Mouse (Mus musculus): Measurements from ENCODE around the gene Tnn. TPM values are rescaled to one million over a fixed set of nuclear protein-coding genes. Genes with fewer than 3 reads are reported as not detected.

Gene Tnn
- total RNA-seq, 1 experiment from 2014 or later: 0.24 TPM

DNA sequence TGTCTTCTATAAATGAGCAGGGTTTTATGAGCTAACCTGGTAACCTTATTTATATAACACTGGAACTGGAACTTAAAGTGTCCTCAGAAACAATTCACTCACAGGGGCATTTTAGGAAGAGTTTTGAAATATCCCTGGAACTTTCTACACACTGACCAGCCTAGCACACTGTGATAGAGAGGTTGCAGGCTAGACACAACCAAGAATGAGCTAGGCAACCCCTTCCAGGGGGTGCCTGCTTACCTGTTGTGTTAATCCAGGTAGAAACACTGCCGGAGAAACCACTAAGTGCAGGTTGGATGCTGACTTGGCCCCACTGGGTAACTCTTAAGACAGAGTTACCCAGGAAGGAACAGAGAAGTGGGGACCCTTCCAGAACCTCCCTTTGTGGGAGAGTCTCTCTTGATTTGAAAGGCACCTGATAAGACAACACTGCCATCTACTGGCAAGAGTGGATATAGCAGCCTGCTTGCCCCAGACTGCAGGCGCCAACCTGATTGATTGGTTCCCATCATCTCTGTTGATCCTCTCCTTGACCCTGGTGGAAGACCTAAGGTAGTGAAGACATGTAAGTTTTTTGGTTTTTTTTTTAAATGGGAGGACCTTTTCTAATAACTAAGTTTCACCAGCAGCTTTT lies 72.5 kb downstream of the Tnn start:
- peak; percentile 77 for DNase-seq

DNA sequence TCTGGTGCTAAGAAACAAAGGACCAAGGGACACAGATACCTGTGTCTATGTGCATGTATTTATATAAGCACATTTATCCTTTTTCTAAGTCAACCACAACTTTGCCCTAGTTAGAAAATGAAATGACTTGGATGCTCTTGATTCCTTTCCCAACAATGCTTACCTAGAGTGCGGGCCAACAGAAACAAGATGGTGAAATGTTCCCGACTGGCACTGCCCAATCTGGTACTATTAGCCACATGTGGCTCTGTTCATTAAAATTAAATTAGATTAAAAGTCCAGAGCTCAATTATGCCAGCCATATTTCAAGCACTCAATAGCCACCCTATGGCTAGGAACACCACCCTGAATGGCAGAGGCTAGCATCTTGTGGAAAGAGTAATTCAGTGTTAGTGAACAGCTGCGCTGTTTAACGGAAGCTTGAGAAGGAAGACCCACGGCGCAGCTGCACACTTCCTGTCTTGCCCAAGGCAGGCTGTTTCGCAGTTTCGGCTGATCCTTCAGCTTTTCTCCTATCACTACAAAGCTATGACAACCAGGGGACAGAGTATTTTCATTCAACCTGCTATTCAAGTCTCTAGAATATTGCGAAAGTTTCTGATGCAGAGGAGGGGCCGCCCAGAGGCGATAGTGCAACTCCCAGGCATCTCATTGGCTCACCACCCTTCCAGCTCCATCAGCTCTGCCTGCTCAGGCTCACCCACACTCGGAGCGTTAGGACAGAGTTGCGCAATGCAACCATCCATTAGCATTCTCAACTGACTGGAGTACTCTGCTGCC lies 74.3 kb downstream of the Tnn start:
- peak; percentile 36 for DNase-seq

DNA sequence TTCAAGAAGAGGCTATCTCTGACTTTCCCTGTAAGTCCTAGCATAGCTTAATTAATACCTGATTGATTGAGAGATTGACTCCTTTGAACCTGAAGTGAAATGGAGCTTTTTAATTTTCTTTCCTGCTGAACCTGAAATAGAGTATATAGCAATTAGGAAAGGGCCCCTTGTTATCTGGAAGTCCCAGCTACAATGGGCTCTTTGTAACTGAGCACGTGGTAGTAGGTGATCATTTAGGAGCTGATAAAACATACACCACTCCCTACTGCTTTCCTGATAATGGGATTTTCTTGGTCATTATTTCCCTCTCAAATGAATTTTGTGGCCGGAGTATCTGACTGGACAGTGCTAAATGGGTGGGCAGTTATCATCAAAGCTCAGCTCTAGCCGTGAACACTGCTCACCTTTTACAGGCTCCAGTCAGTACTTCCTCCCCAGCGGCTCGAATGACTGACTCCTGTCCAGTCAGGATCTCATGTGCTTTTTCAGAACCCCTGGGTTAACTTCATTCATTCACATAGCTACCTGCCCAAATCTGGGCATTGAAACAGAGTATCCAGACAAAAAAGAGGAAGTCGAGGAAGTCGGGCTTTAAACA lies 88.7 kb downstream of the Tnn start:
- DNase-seq: no peak

DNA sequence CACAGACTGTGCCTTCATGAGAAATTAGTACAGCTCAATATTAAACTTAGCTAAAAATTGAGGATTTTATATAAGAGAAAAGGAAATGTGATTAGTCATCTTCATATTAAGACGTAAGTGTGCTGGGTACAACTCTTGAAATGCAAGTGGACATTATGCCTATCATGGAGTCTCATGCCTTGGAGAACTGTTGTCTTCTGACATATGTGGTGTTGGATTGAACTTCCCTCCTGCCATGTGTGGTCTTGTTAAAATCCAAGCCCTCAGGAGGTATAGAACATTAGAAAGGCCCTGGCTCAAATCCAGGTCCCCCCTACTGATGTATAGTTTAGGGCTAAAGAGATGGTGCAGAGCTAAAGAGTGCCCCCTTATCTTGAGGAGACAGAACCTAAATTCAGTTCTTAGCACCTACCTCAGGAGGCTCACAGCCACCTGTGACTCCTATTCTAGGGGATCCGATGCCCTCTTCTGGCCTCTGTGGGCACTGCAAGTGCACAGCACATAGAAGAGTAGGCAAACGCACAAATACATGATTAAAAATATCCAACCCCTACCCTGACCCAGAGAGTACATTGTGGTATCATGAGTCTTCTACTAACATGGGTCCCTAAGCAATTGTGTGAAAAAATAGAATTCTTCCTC lies 91.5 kb downstream of the Tnn start:
- peak; percentile 43 for DNase-seq

DNA sequence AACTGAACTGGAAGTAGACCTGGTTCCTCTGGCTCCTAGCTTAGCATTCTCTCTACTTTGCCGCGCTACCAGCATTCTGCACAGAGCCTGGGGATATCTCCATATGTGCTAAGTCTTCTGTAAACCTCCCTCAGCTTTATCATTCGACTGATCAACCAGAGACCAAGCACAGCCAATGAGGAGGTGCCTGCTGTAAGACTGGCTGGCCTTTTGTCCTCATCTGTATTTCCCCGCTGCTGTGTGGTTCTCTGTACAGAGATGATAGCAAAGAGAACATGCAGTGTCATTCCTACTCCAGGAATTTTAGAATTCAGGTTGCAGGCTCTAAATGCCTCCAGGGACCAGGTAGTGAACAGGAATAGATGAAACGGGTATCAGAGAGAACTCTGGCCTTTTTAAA lies 92.1 kb downstream of the Tnn start:
- no peak for DNase-seq

DNA sequence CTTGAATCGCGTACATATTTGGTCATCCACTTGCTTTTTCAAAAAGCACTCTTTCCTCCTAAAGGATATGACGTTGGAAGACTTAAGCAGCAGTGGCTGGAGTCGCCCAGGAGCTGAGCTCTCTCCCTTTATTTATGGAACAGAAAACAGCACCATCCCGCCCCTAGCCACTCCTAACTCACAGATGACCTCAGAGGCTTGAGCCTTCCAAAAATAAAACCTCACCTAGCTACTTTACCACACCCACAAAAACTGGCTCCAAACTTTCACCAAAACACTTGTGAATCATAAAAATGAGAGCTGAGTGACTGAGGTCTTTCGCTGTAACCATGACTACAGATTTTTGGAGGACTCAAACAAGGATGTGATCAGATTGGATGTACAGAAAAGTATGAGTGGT lies 92.8 kb downstream of the Tnn start:
- no peak for DNase-seq

DNA sequence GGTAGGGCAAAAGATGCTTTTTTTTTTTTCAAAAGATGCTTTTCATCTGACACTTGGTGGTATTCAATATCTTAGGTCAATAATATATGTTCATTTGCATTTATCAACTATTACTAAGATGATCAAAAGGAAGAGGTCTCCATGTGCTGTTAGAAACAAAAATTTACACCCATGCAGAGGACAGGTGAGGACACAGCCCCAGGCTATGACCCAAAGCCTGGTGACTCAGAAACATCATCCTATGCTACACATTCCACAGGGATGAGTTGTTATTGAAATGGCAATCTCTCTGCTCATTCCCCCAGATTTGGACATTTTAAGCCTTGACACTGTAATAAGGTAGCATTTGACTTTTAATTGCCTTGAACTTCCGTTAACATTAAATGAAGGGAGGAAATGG lies 93.5 kb downstream of the Tnn start:
- no peak for DNase-seq

DNA sequence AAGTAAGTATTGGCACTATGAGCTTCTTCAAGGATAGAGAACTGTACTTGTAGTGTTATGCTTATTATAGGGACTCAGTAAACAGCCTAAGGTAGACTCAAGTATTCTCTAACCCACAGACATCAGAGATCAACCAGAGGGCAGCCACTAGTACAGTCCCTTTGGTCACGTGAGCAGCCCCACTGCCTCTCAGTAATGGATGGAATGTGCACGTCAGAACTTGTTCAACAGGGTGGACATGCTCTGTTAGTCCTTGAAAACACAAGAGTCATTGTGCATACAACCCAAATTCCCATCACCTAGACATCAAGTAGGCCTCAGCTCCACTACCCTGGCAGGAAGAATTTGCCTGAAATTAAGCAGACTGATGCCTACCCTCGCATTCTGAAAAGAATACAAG lies 95.7 kb downstream of the Tnn start:
- no peak for DNase-seq

DNA sequence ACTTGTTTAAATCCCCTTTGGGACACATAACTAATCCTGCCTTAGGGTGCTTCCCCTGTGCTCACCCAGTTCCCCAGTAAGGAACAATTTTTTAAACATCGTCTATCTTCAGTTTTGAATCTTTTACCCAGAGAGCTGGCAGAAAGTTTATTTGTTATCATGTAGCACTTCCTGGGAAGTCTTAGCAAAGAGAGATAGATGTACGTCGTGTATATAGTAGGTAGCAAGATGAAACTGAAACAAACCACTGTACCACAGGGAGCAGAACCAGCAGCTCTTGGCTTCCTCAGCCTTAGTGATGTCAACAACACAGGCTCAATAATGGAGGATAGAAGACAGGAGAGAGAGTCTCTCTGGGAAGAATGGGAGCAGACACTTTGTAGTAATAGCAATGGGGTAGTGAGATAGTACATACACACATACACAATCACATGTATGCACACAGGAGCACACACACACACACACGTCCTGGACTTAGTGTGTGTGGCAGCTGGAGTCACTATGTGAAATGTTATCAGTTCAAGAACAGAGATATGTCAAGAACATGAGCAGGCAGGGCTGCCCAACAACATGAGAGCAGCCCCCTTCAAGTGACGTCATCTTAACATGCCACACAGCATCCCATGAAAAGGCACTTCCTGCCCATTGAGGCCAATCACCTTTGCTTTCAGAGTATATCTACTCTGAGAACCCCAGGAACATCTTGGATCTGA lies 98.9 kb downstream of the Tnn start:
- no peak for DNase-seq

DNA sequence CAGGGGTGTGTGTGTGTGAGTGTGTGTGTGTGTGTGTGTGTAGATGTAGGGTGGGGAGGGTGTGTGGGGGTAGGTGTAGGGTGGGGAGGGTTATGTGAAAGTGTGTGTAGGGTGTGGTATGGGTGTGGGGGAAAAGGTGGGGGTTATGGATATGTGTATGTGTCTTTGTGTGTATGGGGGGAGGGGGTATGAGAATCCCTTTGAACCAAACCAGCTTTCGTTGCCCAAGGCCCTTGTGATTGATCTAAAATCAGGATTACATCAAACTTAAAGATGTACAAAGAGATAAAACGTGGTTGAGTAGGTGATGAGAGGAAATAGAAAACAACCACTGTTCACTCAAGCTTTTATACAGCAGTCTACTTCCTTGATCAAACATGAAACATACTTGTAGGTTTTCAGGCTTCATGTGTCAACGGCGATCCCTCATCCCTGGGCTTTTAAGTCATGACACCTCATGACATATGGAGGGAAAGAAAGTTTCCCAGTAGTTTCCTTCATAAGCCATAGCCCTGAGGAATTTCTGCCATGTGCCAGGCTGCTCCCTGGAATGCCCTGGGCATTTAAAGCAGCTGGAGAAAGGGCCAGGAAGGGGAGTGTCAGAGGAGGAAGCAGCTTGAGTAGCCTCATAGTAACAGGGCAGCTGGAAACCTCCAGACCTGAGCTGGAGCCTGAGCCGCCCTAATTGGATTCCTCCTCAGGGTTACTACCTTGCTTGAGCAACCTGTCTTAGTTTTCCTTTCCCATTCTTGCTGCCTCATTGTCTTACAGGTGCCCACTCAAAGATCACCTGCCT lies 99.7 kb downstream of the Tnn start:
- DNase-seq: no peak

DNA sequence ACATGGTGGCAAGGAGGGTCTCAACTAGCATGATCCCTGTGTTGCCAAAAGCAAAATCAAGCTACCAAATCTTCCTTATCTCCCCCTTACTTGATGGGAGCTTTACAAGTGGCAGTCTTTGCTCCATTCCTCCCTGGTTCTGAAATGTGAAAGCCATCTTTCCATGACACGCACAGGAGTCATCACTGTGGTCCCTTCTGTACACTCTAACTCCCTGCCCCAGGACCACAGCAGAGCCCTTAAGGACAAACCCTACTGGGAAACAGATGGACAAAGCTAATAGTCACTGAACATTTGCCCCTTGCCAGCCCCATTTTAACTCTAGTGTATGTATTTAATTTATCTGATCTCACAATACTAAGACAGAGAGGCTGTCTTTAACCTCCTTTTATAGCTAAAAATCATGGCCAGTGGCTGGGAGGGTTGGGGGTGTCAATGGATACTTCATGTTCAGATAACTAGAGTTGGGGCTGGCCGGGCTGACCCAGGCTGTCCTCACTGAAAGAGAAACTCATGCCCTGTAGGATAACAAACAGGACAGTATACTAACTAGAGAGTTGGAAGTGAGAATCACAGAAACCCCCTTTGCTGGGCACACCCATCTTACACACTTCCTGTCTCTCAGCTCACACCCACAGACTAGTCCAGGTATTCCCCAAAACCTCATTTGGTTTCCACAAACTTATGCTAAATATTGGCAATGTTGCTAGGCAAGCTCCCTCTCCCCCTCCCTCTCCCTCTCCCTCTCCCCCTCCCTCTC lies 100.6 kb downstream of the Tnn start:
- no peak for DNase-seq

DNA sequence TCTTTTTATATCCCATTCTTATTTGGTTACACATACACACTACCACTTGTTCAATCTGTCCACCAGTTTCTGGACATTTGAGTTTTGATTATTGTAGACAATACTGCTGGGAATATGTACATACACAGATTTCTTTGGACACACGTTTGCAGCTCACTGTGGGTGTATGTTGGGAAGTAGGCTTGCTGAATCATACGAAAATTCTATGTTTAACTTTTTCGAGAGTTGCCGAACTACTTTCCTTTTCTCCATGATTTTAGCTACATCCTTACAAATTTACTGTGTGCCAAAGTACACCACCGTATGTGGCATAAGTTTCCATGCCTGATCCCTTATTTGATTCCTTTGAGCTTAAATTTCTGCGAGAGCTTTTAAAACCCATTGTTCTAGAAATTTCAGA lies 102.5 kb downstream of the Tnn start:
- DNase-seq: no peak

DNA sequence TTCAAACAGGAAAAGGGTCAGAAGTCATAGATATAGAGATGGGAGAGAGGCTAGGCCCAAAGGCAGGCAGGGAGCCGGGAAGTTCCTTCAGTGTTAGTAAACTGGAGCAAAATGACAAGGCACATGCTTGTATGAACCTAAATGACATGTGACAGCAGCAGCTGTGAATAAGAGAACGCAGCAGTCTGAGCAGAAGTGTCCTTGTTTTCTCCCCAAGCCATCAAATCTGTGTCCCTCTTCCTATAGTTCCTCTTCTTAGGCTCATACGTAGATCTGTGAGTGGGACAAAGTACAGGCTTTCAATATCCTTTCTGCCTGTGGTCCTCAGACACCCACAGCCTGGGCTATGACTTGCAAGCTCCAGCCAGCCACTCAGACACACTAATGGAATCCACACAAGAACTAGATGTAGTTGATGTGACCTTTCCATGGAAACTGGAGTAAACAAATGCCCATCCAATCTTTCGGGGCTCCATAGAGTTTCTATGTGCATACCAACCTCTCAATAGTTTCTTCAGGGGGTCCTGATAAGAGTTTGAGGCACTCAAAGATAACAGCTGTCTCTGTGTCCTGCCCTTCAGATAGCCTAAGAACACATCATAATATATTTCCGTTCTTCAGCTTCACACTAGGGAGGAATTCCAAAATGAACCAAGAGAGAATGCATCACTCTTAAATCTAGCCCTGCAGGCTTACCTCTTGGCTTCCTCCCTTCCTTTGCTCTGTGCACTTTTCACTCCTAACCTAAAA lies 104.1 kb downstream of the Tnn start:
- DNase-seq: no peak

DNA sequence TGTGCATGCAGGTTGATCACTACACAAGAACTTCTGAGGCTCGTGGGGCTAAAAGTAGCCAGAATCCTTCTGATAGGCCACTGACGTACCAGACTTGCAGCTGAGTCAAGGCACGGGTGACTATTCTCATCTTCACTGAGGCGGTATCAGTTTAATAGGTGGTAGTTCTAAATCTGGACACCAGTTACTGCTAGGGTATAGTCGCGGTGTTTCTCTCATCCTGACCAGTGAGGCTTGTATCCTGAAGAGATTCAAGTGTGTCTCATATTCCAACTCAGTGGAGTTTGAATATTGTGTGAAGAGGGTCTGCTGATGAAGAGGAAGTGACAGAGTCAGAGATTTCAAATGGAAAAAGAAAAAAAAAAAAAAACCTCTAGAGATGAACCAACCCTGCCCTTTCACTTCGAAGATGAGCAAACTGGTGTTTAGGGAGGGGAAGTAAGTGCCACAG lies 105.9 kb downstream of the Tnn start:
- no peak for DNase-seq

DNA sequence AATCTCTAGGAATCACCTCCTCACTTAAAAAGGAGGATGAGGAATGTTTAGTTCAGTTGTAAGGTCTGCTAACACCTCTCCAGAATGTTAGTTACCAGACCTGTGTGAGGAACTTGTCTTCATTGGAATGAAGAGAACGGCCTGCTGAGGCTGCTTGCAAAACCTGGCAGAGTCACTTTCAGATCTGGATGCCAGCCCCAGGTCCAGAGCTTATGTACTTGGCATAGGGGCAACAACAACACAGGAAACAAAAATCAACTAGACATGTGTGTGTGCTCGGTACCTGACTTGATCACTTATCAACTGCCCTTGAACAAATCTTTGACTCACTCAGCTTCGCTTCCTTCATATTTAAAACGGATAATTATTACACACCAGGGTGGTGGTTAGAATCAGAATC lies 106.6 kb downstream of the Tnn start:
- peak; percentile 10 for DNase-seq

DNA sequence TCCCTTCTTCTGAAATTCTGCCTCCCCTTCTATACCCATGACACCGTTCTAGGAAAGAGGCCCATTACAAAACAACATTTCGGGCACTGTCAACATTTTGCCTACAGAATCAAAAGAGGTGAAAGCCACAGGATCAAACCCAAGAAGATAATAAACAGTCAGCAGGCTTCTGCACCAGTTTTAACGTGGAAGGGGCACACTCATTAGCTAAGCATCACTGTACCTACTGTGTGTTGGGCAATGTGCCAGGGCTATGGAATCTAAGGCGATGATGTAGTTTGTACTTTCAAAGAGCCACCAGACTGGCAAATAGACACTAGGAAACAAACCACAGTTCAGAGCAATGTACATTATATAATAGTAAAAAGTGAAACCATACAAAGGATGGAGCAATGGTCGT lies 107.4 kb downstream of the Tnn start:
- DNase-seq: no peak

DNA sequence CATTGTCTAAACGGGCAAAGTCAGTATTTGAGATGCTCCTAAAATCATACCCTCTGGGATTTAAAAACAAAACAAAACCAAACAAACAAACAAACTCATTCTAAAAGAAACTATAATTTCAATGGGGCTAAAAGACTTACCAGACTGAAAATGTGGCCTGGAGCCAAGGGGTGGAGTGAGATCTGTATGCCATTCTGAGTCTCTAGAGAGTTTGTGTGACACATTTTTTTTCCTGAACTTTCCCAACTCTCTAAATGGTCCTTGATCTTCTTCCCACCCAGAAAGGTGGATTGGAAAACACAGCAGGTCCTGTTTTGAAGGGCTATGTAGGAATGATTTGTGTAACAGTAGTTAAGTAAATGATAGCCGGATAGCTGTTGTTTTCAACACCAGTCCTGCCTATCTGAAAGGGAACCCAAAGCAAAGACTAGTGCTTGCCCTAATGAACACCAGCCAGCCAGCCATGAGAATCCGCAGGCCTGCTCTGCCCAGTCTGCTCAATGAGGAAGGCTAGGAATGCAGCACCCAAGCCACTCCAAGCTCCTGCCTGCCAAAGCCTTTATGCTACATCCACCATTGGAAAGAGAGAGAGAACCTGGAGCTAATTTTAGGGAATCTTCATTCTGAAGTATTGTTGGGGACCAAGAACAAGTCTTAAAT lies 108.2 kb downstream of the Tnn start:
- DNase-seq: peak; percentile 29

DNA sequence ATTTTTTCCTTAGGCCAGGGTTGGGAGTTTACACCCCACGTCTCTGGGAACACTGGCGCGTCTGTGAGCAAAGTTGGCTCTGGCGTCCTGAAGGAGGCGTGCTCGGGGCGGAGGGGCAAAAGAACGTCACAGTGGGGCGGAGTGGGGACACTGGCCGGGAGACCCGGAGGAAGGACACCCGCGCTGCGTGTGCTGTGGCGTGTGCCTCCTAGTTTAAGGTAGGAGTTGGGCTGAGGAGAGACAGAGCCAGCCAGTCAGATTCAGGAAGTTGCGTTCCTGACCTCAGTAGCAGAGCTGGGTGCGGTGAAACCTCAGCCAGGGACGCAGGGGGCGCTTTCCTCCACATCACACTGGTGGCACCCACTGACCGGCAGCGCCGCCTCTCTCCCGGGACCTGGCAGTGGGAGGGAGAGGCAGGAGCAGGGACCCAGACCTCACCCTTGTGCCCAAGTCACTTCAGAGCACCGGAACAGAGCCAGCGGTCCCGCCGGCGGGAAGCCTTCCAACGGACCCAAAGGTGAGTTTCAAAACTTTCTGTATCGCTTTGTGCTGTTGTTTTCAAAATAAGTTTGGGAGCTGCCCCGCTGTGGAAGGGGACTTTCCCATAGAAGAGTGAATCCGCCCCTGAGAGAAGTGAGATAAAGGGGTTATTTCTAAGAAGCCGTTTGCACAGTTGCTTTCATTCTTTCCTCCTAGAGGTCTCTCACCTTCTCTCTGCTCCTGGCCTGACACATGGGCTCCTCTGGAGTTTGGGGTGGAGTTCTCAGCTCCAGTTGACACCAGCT lies 109.0 kb downstream of the Tnn start, which contains the start of gene 4930523C07Rik:
Gene 4930523C07Rik (plus strand): TSS at position 146 of the 785 bp plus-strand sequence.
- DNase-seq: peak; percentile 80

Measured in adrenal gland, postnatal 25 days (tissue).